Mouse (Mus musculus) midbrain, embryonic 10.5 days (tissue): Measurements from ENCODE around the gene Sim2. TPM values are rescaled to one million over a fixed set of nuclear protein-coding genes. Genes with fewer than 3 reads are reported as not detected.

ENCODE experiments used
- DNase-seq: peaks from one replicate; pipeline ENCODE4 v3.0.0-alpha.2; 2017; ENCODE audit warnings: low spot score
- H3K27ac ChIP-seq: fragments of 300-500 bp; sonication (generic); replicated peaks from 2 replicates; pipeline ENCODE4 v1.5.1; 2016; ENCODE audit warnings: mild to moderate bottlenecking
- H3K27me3 ChIP-seq: fragments of 300-500 bp; sonication (generic); 2 replicates; pipeline ENCODE4 v1.6.1; 2016; ENCODE audit warnings: low read depth, mild to moderate bottlenecking; ENCODE audit not compliant: poor library complexity, severe bottlenecking
- H3K36me3 ChIP-seq: fragments of 300-500 bp; sonication (generic); 2 replicates; pipeline ENCODE4 v1.6.1; 2016; ENCODE audit warnings: mild to moderate bottlenecking, moderate library complexity
- H3K4me1 ChIP-seq: fragments of 300-500 bp; sonication (generic); 2 replicates; pipeline ENCODE4 v1.6.1; 2016
- H3K4me3 ChIP-seq: fragments of 300-500 bp; sonication (generic); 2 replicates; pipeline ENCODE4 v1.5.1; 2016; ENCODE audit warnings: mild to moderate bottlenecking, moderate library complexity
- H3K9me3 ChIP-seq: fragments of 300-500 bp; sonication (generic); replicated peaks from 2 replicates; pipeline ENCODE4 v1.6.1; 2016; ENCODE audit warnings: mild to moderate bottlenecking
- WGBS: fragments of 180-500 bp; shearing (Covaris S2); methylation state at CpG from one replicate; pipeline ENCODE4 v1.1.7; 2016; 5-methylcytosine and 5-hydroxymethylcytosine counted together
- microRNA-seq: library from miRNA; unstranded; fragments of <30 nt; microRNA quantifications from one replicate; pipeline ENCODE4, GENCODE M21; 2017
- polyA plus RNA-seq: library from polyadenylated mRNA; unstranded; fragments of >200 nt; fragmentation: Nextera tagmentation; extraction: Ambion mirVana; gene quantifications from 2 replicates; pipeline ENCODE4 v1.2.1, GENCODE M21; 2016

Gene Sim2
- polyA plus RNA-seq, 1 experiment from 2014 or later: 2.9 TPM

DNA sequence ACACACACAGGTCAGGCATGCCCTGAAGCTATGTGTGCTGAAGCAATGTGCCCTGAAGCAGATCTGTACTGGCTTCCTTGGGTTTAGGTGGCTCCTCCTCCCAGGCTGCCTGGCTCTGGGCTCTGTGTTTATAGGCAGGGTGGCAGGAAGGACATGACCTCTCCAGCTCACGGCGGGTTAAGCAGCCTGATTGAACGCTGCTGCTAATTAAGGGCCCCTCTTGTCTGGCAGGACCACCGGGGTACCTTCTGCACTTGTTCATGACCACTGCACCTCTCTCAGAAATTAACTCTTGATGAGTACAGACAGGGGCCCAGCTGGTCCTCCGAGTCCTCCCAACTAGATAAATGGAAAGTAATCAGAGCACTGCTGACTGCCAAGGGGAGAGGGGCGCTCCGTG, 79.5 kb downstream of the Sim2 start:
- Histone ChIP-seq H3K27ac (peak overlapping the region; percentile 55; the same call in 1 of the 2 replicates), H3K4me1 (peaks cover 44% of the 10 kb centered on the region), H3K9me3 (no peaks in the 10 kb centered on the region), H3K4me3 (no peak overlapping the region), H3K27me3 (peaks cover 94% of the 10 kb centered on the region), H3K36me3 (no peaks in the 10 kb centered on the region)
- 25% methylated on average over 7 of the region's 7 CpGs for WGBS
- no peak for DNase-seq

GRCm38 (mm10) chr16:94164978-94165377, 80.2 kb downstream of the Sim2 start:
- Histone ChIP-seq H3K36me3 (no peaks in the 10 kb centered on the region), H3K4me1 (peaks cover 50% of the 10 kb centered on the region), H3K4me3 (no peak overlapping the region), H3K27me3 (peaks cover 94% of the 10 kb centered on the region), H3K27ac (peak overlapping the region; percentile 55; the same call in 1 of the 2 replicates), H3K9me3 (no peaks in the 10 kb centered on the region)
- no peak for DNase-seq
- 36% methylated on average over 5 of the region's 5 CpGs for WGBS

DNA sequence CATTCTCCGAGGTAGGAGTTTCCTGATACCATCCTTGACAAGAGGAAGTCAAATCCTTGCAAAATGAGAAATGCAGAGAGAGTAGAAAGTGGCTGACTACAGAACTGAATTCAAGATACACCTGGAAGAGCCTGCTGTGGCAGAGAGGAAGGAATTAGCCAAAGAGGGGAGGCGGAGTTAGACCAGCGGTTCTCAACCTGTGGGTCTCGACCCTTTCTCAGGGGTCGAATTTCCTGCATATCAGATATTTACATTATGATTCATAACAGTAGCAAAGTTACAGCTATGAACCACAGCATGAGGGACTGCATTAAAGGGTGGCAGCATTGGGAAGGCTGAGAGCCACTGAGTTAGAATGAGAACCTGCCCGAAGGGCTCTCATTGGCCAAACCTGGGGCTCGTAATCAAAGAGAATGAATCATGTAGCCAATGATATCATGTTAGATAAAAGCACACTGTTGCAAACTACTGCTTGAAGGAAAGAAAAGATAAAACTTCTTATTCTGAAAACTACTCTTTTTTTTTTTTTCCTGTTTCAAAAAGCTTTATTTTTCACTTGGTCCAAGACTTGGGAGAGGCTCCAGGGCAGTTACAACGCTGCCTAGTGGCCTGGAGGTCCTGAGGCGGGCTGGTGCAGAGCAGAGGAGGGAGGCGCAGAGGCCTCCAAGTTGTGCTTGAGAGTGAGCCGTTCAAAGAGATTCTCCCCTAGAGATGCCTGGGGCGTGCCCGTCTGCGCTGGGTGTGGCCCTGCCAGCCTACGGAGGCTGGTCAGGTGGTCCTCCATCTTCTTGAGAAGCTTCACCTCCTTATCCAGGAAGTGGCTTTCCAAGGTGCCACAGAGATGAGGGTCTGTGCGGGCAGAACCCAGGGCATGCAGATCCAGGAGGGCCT, 84.2 kb downstream of the Sim2 start:
- Histone ChIP-seq H3K4me3 (no peak overlapping the region), H3K27me3 (peaks cover 100% of the 10 kb centered on the region), H3K9me3 (no peaks in the 10 kb centered on the region), H3K36me3 (no peaks in the 10 kb centered on the region), H3K27ac (no peak overlapping the region), H3K4me1 (peaks cover 38% of the 10 kb centered on the region)
- WGBS: 87% methylated on average over 16 of the region's 16 CpGs
- no peak for DNase-seq

- peak overlapping the region; percentile 28; the same call in 1 of the 2 replicates for H3K27ac ChIP-seq
- no peaks in the 10 kb centered on the region for H3K9me3 ChIP-seq
- peak; percentile 57 for DNase-seq
- peaks cover 100% of the 10 kb centered on the region for H3K27me3 ChIP-seq
- peak overlapping the region; percentile 14; the same call in 1 of the 2 replicates for H3K4me3 ChIP-seq
- no peaks in the 10 kb centered on the region for H3K36me3 ChIP-seq
- peaks cover 27% of the 10 kb centered on the region for H3K4me1 ChIP-seq
- WGBS: 11% methylated on average over 4 of the region's 4 CpGs
Observed at GRCm38 (mm10) chr16:94170218-94170617, 85.5 kb downstream of the Sim2 start.

- 91% methylated on average over 1 of the region's 1 CpGs for WGBS
- Histone ChIP-seq H3K36me3 (no peaks in the 10 kb centered on the region), H3K27ac (no peak overlapping the region), H3K4me1 (peaks cover 46% of the 10 kb centered on the region), H3K4me3 (no peak overlapping the region), H3K9me3 (no peaks in the 10 kb centered on the region), H3K27me3 (peaks cover 100% of the 10 kb centered on the region)
- no peak for DNase-seq
Observed at GRCm38 (mm10) chr16:94173361-94173760, 88.6 kb downstream of the Sim2 start.

DNA sequence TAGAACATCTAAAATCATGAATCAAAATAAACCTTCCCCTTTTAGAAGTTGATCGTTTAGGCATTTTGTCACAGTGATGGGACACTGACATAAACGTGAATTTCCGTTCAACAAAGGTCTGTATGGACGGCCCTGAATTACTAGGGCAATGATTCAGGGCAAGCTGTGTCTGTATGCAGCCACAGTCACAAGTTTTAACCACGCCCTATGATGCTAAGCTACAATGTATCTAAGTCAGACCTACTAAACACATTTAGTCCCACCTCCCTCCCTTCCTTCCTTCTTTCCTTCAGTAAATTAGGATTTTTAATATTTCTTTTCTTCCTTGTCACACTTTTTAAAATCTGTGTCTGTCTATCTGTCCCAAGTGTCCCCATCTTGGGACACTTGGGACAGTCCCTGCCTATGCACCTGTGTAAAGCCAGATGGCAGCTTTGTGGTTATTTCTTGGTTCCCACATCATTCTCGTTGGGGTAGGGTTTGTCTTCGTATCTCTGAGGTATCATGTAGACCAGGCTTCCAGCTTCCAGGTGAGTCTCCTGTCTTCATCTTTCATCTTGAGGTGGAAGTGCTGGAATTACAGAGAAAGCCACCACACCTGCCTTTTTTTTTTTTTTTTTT, 90.7 kb downstream of the Sim2 start:
- WGBS: 85% methylated on average over 7 of the region's 7 CpGs
- no peaks in the 10 kb centered on the region for H3K9me3 ChIP-seq
- DNase-seq: no peak
- no peak overlapping the region for H3K4me3 ChIP-seq
- H3K4me1 ChIP-seq: peaks cover 54% of the 10 kb centered on the region
- H3K27ac ChIP-seq: no peak overlapping the region
- H3K27me3 ChIP-seq: peaks cover 91% of the 10 kb centered on the region
- no peaks in the 10 kb centered on the region for H3K36me3 ChIP-seq

Small RNA genes lying within 50 kb of the gene (microRNA-seq; reads per million reads assigned to microRNA genes)
- not detected for gene Gm23062

Other genes with a start within 250 kb of the Sim2 start
- 119 and 136 TPM in 2 replicates for gene Chaf1b, start 201.0 kb upstream of the Sim2 start, polyA plus RNA-seq
- gene Cldn14, start 76.1 kb upstream of the Sim2 start, polyA plus RNA-seq: not detected in 2 replicates
- 12.6 and 13.1 TPM in 2 replicates for gene Hlcs, start 228.6 kb downstream of the Sim2 start, polyA plus RNA-seq
- 6.1 and 6.2 TPM in 2 replicates for gene Ripply3, start 243.5 kb downstream of the Sim2 start, polyA plus RNA-seq